Mouse (Mus musculus): ENCODE measurements around the gene Ubtd2.
A peak's percentile ranks its signal among the peaks of the same experiment; 100 is the strongest.

Ubtd2 gene

GRCm38 (mm10) chr11:32521246-32521645 is 66.1 kb downstream of the Ubtd2 start:
- no peak for DNase-seq

- no peak for DNase-seq
Observed at GRCm38 (mm10) chr11:32524122-32524920, 69.2 kb downstream of the Ubtd2 start.

- no peak for DNase-seq
Observed at GRCm38 (mm10) chr11:32527006-32527405, 71.8 kb downstream of the Ubtd2 start.

GRCm38 (mm10) chr11:32530151-32530550 is 75.0 kb downstream of the Ubtd2 start:
- DNase-seq, result no peak

- no peak for DNase-seq
Observed at GRCm38 (mm10) chr11:32531871-32532764, 76.9 kb downstream of the Ubtd2 start, which contains the start of gene Efcab9. Gene Efcab9 (minus strand): TSS chr11:32532081.

- DNase-seq, result peak; percentile 93 to 94
Observed at GRCm38 (mm10) chr11:32532765-32533481, 77.8 kb downstream of the Ubtd2 start, which contains the start of gene Stk10. Gene Stk10 (plus strand): TSS chr11:32533305.

- DNase-seq, result peak; percentile 67 to 73
Observed at GRCm38 (mm10) chr11:32533482-32534261, 78.5 kb downstream of the Ubtd2 start.

GRCm38 (mm10) chr11:32534453-32535075 is 79.4 kb downstream of the Ubtd2 start:
- no peak for DNase-seq

- DNase-seq, result no peak
Observed at GRCm38 (mm10) chr11:32535646-32536045, 80.5 kb downstream of the Ubtd2 start.

GRCm38 (mm10) chr11:32536954-32537353 is 81.8 kb downstream of the Ubtd2 start:
- no peak for DNase-seq

- DNase-seq, result no peak
Observed at GRCm38 (mm10) chr11:32538435-32538834, 83.3 kb downstream of the Ubtd2 start.

- DNase-seq, result no peak
Observed at GRCm38 (mm10) chr11:32538846-32539245, 83.7 kb downstream of the Ubtd2 start.

GRCm38 (mm10) chr11:32539717-32540116 is 84.5 kb downstream of the Ubtd2 start:
- no peak for DNase-seq

- DNase-seq, result no peak
Observed at GRCm38 (mm10) chr11:32540463-32540862, 85.3 kb downstream of the Ubtd2 start.

- DNase-seq, result no peak
Observed at GRCm38 (mm10) chr11:32542181-32542580, 87.0 kb downstream of the Ubtd2 start.

GRCm38 (mm10) chr11:32542687-32543411 is 87.7 kb downstream of the Ubtd2 start:
- DNase-seq, result peak in 1 of 2 experiments; percentile 75

- DNase-seq, result no peak
Observed at GRCm38 (mm10) chr11:32544041-32544440, 88.9 kb downstream of the Ubtd2 start.

- no peak for DNase-seq
Observed at GRCm38 (mm10) chr11:32544497-32544896, 89.3 kb downstream of the Ubtd2 start.

GRCm38 (mm10) chr11:32545605-32546004 is 90.4 kb downstream of the Ubtd2 start:
- DNase-seq, result no peak

- DNase-seq, result no peak
Observed at GRCm38 (mm10) chr11:32546483-32546882, 91.3 kb downstream of the Ubtd2 start.
